Mouse (Mus musculus) central nervous system, embryonic 11.5 days (tissue): Measurements from ENCODE around the gene Cadm1. TPM values are rescaled to one million over a fixed set of nuclear protein-coding genes. Genes with fewer than 3 reads are reported as not detected.

Experiments
- polyA plus RNA-seq: library from polyadenylated mRNA; depleted of rRNA; stranded (reverse); fragments of >200 nt; gene quantifications from 2 replicates; pipeline ENCODE4 v1.2.3, GENCODE M21; 2012; rRNA removed

The Cadm1 gene
- polyA plus RNA-seq = 38.8 and 57.5 TPM in 2 replicates

DNA sequence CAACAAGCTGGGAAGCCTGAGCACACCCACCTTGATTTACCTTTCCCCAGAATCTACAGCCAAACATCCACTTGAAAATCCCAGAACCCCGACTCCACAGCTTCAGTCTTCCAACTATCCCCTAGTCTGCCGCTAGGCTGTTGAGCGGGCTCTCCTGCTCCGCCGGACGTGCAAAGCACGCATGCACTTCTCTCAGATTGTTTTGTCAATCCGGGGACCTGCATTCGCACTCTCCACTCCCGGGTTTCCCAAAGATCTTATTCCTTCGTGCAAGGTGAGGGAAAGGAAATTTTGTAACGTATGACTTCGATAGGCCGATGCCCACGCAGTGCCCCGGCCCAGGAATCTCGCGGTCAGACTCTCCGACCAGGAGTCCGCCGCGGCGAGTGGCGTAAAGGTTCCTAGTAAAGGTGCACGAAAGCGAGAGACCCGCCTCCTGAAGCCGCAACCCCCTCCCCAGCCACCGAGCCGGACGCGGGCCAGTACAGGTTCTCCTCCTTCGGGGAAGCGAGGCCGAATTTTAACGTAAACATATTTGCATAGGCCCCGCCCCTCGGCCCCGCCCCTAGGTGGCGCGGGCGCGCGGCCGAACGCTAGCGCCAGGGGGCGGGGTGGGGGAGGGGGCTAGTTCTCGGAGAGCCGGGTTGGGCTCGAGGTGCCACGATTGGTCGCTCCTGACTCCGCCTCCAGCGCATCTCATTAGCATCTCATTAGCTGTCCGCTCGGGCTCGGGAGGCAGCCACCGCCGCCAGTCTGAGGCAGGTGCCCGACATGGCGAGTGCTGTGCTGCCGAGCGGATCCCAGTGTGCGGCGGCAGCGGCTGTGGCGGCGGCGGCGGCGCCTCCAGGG, at the start of gene Cadm1:
Gene Cadm1, plus strand, starts transcription at position 572 of the 849 bp plus-strand sequence.

